Mouse (Mus musculus): Measurements from ENCODE around the gene Fbxo24. TPM values are rescaled to one million over a fixed set of nuclear protein-coding genes. Genes with fewer than 3 reads are reported as not detected.
A peak's percentile ranks its signal among the peaks of the same experiment; 100 is the strongest.
"Not testable (repeated sequence)": the region's sequence is repeated elsewhere in the genome, so short reads cannot be mapped to it uniquely, and the experiment has no call there.

Gene Fbxo24
- polyA plus RNA-seq, 1 experiment from 2014 or later: 0.14 TPM

GRCm38 (mm10) chr5:137614921-137615320, 13.9 kb downstream of the Fbxo24 start:
- H3K27ac ChIP-seq (ENCODE audit: low read length); H3K4me3 ChIP-seq (ENCODE audit: low read depth, low read length); H3K27me3 ChIP-seq (ENCODE audit: control insufficient read depth, insufficient read depth, low read length); H3K9me3 ChIP-seq (ENCODE audit: control insufficient read depth, low read depth, low read length); H3K36me3 ChIP-seq (ENCODE audit: control insufficient read depth, insufficient read depth, low read length); H3K9ac ChIP-seq (replicated peaks; ENCODE audit: low read depth, low read length); H3K4me2 ChIP-seq (replicated peaks; ENCODE audit: low read depth, low read length); ATAC-seq (ENCODE audit: insufficient number of reproducible peaks, insufficient read depth, low FRiP score, low read depth): not testable (repeated sequence)
- H3K4me1 ChIP-seq (ENCODE audit: control insufficient read depth, insufficient read depth, low read length): peaks cover 28% of the 10 kb centered on the region
- WGBS: 85% methylated on average over 2 of the region's 2 CpGs

- H3K4me2 ChIP-seq (replicated peaks; ENCODE audit: low read depth, low read length): no peak within 1 kb of the TSS
- peak within 1 kb of the TSS; percentile 98; the same call in 1 of the 2 replicates for H3K27ac ChIP-seq (ENCODE audit: low read length)
- H3K4me1 ChIP-seq (ENCODE audit: control insufficient read depth, insufficient read depth, low read length): peaks cover 32% of the 10 kb centered on the region
- no peaks in the 10 kb centered on the region for H3K36me3 ChIP-seq (ENCODE audit: control insufficient read depth, insufficient read depth, low read length)
- no peak within 1 kb of the TSS for H3K9ac ChIP-seq (replicated peaks; ENCODE audit: low read depth, low read length)
- ATAC-seq (ENCODE audit: insufficient number of reproducible peaks, insufficient read depth, low FRiP score, low read depth): peak; percentile 54; the same call in 1 of the 2 replicates
- WGBS: 38% methylated on average over 11 of the region's 11 CpGs
- H3K4me3 ChIP-seq (ENCODE audit: low read depth, low read length): no peak within 1 kb of the TSS
- H3K27me3 ChIP-seq (ENCODE audit: control insufficient read depth, insufficient read depth, low read length): no peaks in the 10 kb centered on the region
- H3K9me3 ChIP-seq (ENCODE audit: control insufficient read depth, low read depth, low read length): no peaks in the 10 kb centered on the region
Observed at GRCm38 (mm10) chr5:137613550-137613949, 15.3 kb downstream of the Fbxo24 start, which contains the start of gene Pcolce. TSS of gene Pcolce (minus strand) at chr5:137613784.

- H3K9me3 ChIP-seq (ENCODE audit: control insufficient read depth, low read depth, low read length): no peaks in the 10 kb centered on the region
- ATAC-seq (ENCODE audit: insufficient number of reproducible peaks, insufficient read depth, low FRiP score, low read depth): no peak
- H3K27ac ChIP-seq (ENCODE audit: low read length): peak overlapping the region; percentile 98; the same call in 1 of the 2 replicates
- no peaks in the 10 kb centered on the region for H3K36me3 ChIP-seq (ENCODE audit: control insufficient read depth, insufficient read depth, low read length)
- H3K4me3 ChIP-seq (ENCODE audit: low read depth, low read length): no peak overlapping the region
- H3K27me3 ChIP-seq (ENCODE audit: control insufficient read depth, insufficient read depth, low read length): no peaks in the 10 kb centered on the region
- H3K4me1 ChIP-seq (ENCODE audit: control insufficient read depth, insufficient read depth, low read length): peaks cover 36% of the 10 kb centered on the region
- 67% methylated on average over 5 of the region's 5 CpGs for WGBS
- no peak overlapping the region for H3K9ac ChIP-seq (replicated peaks; ENCODE audit: low read depth, low read length)
- H3K4me2 ChIP-seq (replicated peaks; ENCODE audit: low read depth, low read length): no peak overlapping the region
Observed at GRCm38 (mm10) chr5:137613076-137613475, 15.7 kb downstream of the Fbxo24 start.

DNA sequence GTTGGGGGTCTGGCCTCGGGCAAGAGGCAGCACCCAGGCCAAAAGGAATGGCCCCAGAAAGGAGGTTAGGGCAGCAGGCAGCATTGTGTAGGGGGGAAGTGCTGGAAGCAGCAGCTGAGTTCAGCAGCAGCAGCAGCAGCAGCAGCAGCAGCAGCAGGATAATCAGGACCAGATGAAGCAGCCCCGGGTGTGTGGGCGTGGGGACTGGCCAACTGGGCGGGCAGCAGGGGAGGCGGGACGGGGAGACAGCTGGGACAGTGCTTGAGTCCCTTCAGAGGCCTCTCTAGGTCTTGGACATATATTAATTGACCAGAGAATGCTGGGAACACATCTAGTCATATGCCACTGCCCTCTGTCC, 17.6 kb downstream of the Fbxo24 start:
- peak; percentile 40; the same call in 1 of the 2 replicates for ATAC-seq (ENCODE audit: insufficient number of reproducible peaks, insufficient read depth, low FRiP score, low read depth)
- H3K4me1 ChIP-seq (ENCODE audit: control insufficient read depth, insufficient read depth, low read length): peaks cover 39% of the 10 kb centered on the region
- WGBS: 6% methylated on average over 6 of the region's 6 CpGs

DNA sequence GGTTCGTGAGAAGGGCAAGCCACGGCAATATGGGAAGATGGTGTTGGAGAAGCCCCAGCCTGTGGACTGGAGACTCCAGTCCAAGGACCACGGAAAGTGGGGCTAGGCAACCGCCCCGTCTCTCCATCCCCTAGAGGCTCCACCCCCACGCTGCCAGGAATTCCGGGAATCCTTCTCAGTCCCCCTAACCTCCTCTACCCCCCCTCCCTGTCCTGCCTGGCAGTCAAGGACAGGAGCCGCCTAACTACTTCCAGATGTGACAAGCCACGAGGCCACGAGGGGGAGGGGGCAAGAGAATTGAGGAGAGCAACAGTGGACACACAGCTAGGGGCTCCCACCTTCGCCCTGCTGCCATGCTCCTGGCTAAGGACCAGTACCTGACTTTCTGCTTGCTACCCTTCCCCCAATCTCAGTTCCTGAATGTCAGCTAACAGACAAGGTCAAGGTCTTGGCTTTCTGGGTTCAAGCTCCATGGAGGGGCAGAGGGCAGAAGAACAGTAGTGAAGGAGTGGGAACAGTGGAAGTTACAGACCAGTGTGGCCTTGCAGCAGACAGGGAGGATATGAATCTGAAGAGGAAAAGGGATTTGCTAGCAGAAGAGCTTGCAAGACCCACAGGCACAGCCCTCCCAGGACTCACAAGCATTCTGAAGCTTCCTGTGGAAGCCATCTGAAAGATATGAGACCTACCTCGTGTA, 18.1 kb downstream of the Fbxo24 start:
- Histone ChIP-seq H3K9ac (replicated peaks; ENCODE audit: low read depth, low read length) (peak overlapping the region; percentile 33), H3K27ac (ENCODE audit: low read length) (peak overlapping the region; percentile 98), H3K9me3 (ENCODE audit: control insufficient read depth, low read depth, low read length) (no peaks in the 10 kb centered on the region), H3K4me1 (ENCODE audit: control insufficient read depth, insufficient read depth, low read length) (peaks cover 39% of the 10 kb centered on the region), H3K4me3 (ENCODE audit: low read depth, low read length) (peak overlapping the region; percentile 30), H3K36me3 (ENCODE audit: control insufficient read depth, insufficient read depth, low read length) (peaks cover 10% of the 10 kb centered on the region; the same call in 1 of the 2 replicates), H3K4me2 (replicated peaks; ENCODE audit: low read depth, low read length) (peak overlapping the region; percentile 51), H3K27me3 (ENCODE audit: control insufficient read depth, insufficient read depth, low read length) (no peaks in the 10 kb centered on the region)
- no peak; the same call in 1 of the 2 replicates for ATAC-seq (ENCODE audit: insufficient number of reproducible peaks, insufficient read depth, low FRiP score, low read depth)
- WGBS: 6% methylated on average over 12 of the region's 12 CpGs

More for the DNA sequence above, 17.6 kb downstream of the Fbxo24 start:
- Histone ChIP-seq H3K27ac (ENCODE audit: low read length) (peak overlapping the region; percentile 98), H3K9me3 (ENCODE audit: control insufficient read depth, low read depth, low read length) (no peaks in the 10 kb centered on the region), H3K27me3 (ENCODE audit: control insufficient read depth, insufficient read depth, low read length) (no peaks in the 10 kb centered on the region), H3K9ac (replicated peaks; ENCODE audit: low read depth, low read length) (peak overlapping the region; percentile 33; the same call in 1 of the 2 replicates), H3K36me3 (ENCODE audit: control insufficient read depth, insufficient read depth, low read length) (peaks cover 10% of the 10 kb centered on the region; the same call in 1 of the 2 replicates), H3K4me2 (replicated peaks; ENCODE audit: low read depth, low read length) (peak overlapping the region; percentile 51), H3K4me3 (ENCODE audit: low read depth, low read length) (peak overlapping the region; percentile 30)

- peaks cover 39% of the 10 kb centered on the region for H3K4me1 ChIP-seq (ENCODE audit: control insufficient read depth, insufficient read depth, low read length)
- peak overlapping the region; percentile 98; the same call in 1 of the 2 replicates for H3K27ac ChIP-seq (ENCODE audit: low read length)
- no peaks in the 10 kb centered on the region for H3K27me3 ChIP-seq (ENCODE audit: control insufficient read depth, insufficient read depth, low read length)
- peaks cover 10% of the 10 kb centered on the region; the same call in 1 of the 2 replicates for H3K36me3 ChIP-seq (ENCODE audit: control insufficient read depth, insufficient read depth, low read length)
- H3K9me3 ChIP-seq (ENCODE audit: control insufficient read depth, low read depth, low read length): no peaks in the 10 kb centered on the region
- 55% methylated on average over 4 of the region's 4 CpGs for WGBS
- H3K4me3 ChIP-seq (ENCODE audit: low read depth, low read length): peak overlapping the region; percentile 30
- peak overlapping the region; percentile 51 for H3K4me2 ChIP-seq (replicated peaks; ENCODE audit: low read depth, low read length)
- ATAC-seq (ENCODE audit: insufficient number of reproducible peaks, insufficient read depth, low FRiP score, low read depth): no peak
- peak overlapping the region; percentile 18; the same call in 1 of the 2 replicates for H3K9ac ChIP-seq (replicated peaks; ENCODE audit: low read depth, low read length)
Observed at GRCm38 (mm10) chr5:137610056-137610455, 18.7 kb downstream of the Fbxo24 start.

DNA sequence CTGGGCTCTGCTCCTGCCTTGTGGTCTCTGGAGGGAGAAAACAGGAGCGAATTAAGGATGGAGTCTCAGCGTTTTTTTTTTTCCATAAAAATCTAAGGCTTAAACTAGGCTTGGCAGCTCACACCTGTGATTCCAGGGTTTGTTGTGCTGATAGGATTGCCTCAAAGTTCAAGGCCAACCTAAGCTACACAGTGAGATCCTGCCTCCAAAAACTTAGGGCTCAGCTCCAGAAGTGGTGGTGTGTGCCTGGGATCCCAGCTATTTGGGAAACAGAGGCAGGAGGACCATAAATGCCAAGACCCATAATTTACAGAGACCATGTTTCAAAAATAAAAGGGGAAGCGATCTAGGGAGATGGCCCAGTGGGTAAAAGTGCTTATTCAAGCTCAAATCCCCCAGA, 19.5 kb downstream of the Fbxo24 start:
- WGBS: 61% methylated on average over 3 of the region's 3 CpGs
- H3K27me3 ChIP-seq (ENCODE audit: control insufficient read depth, insufficient read depth, low read length): no peaks in the 10 kb centered on the region
- peaks cover 10% of the 10 kb centered on the region; the same call in 1 of the 2 replicates for H3K36me3 ChIP-seq (ENCODE audit: control insufficient read depth, insufficient read depth, low read length)
- H3K4me2 ChIP-seq (replicated peaks; ENCODE audit: low read depth, low read length): peak overlapping the region; percentile 40; the same call in 1 of the 2 replicates
- H3K27ac ChIP-seq (ENCODE audit: low read length): no peak overlapping the region
- H3K9me3 ChIP-seq (ENCODE audit: control insufficient read depth, low read depth, low read length): no peaks in the 10 kb centered on the region
- no peak overlapping the region for H3K4me3 ChIP-seq (ENCODE audit: low read depth, low read length)
- no peak for ATAC-seq (ENCODE audit: insufficient number of reproducible peaks, insufficient read depth, low FRiP score, low read depth)
- no peak overlapping the region for H3K9ac ChIP-seq (replicated peaks; ENCODE audit: low read depth, low read length)
- peaks cover 39% of the 10 kb centered on the region for H3K4me1 ChIP-seq (ENCODE audit: control insufficient read depth, insufficient read depth, low read length)

DNA sequence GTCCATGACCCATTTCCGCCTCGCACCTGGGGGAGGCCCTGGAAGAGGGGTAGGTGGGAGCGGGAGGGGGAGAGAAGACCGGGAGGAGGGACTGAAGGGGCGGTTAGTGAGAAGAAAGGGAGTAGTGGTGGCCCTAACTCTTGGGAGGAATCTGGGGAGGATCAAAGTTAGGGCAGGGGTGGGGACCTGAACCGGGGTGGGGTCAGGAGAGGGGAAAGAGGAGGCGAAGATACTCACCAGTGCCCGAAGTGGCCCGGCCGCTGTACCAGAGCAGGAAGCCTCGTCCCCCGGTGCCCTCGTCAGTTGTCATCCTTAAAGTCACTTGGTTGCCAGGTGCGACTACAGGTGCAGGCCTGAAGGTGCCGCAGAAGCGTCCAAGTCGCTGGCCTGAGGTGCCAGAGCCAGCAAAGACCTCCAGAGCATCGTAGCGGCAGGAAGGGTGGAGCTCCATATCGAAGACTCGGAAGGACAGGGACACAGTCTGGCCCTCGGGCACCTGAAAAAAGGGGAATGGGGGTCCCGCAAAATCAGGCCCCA, 20.1 kb downstream of the Fbxo24 start:
- peaks cover 39% of the 10 kb centered on the region for H3K4me1 ChIP-seq (ENCODE audit: control insufficient read depth, insufficient read depth, low read length)
- 18% methylated on average over 23 of the region's 23 CpGs for WGBS

More for the DNA sequence above, 20.1 kb downstream of the Fbxo24 start:
- Histone ChIP-seq H3K9ac (replicated peaks; ENCODE audit: low read depth, low read length) (0 out of 2 replicates have a peak overlapping the region, but pooled peaks have one; percentile 3), H3K9me3 (ENCODE audit: control insufficient read depth, low read depth, low read length) (no peaks in the 10 kb centered on the region), H3K27ac (ENCODE audit: low read length) (no peak overlapping the region), H3K27me3 (ENCODE audit: control insufficient read depth, insufficient read depth, low read length) (no peaks in the 10 kb centered on the region), H3K4me3 (ENCODE audit: low read depth, low read length) (peak overlapping the region; percentile 16; the same call in 1 of the 2 replicates), H3K4me2 (replicated peaks; ENCODE audit: low read depth, low read length) (peak overlapping the region; percentile 40), H3K36me3 (ENCODE audit: control insufficient read depth, insufficient read depth, low read length) (peaks cover 10% of the 10 kb centered on the region; the same call in 1 of the 2 replicates)
- no peak for ATAC-seq (ENCODE audit: insufficient number of reproducible peaks, insufficient read depth, low FRiP score, low read depth)
